Mouse (Mus musculus) liver, adult 2 months (tissue): ENCODE data around the gene Cenpu. TPM values are rescaled to one million over a fixed set of nuclear protein-coding genes. Genes with fewer than 3 reads are reported as not detected.
A peak's percentile ranks its signal among the peaks of the same experiment; 100 is the strongest.

ENCODE experiments used
- DNase-seq: peaks from one replicate; pipeline ENCODE4 v3.0.0-alpha.2; 2011; ENCODE audit warnings: low read depth, low spot score; ENCODE audit errors: extremely low read depth
- H3K27ac ChIP-seq: fragments of 200-500 bp; replicated peaks from 2 replicates; pipeline ENCODE4 v1.5.1; 2012; ENCODE audit warnings: low read depth, mild to moderate bottlenecking, control low read depth, inconsistent platforms, low read length; ENCODE audit not compliant: insufficient read depth
- H3K27me3 ChIP-seq: fragments of 200-500 bp; 2 replicates; pipeline ENCODE4 v1.6.1; 2012; ENCODE audit warnings: mild to moderate bottlenecking, moderate library complexity, low read length, inconsistent platforms; ENCODE audit not compliant: control insufficient read depth, insufficient read depth
- H3K36me3 ChIP-seq: fragments of 200-500 bp; 2 replicates; pipeline ENCODE4 v1.6.1; 2012; ENCODE audit warnings: low read length, inconsistent platforms; ENCODE audit not compliant: control insufficient read depth, insufficient read depth
- H3K4me1 ChIP-seq: fragments of 200-500 bp; 2 replicates; pipeline ENCODE4 v1.6.1; 2011; ENCODE audit warnings: low read length; ENCODE audit not compliant: control insufficient read depth, insufficient read depth
- H3K4me3 ChIP-seq: fragments of 200-500 bp; 2 replicates; pipeline ENCODE4 v1.5.1; 2011; ENCODE audit warnings: low read depth, mild to moderate bottlenecking, control low read depth, low read length, moderate library complexity; ENCODE audit not compliant: insufficient read depth
- H3K79me2 ChIP-seq: fragments of 200-500 bp; 2 replicates; pipeline ENCODE4 v1.6.1; 2012; ENCODE audit warnings: inconsistent platforms, mild to moderate bottlenecking, low read length, moderate library complexity; ENCODE audit not compliant: control insufficient read depth, insufficient read depth
- H3K9ac ChIP-seq: fragments of 200-500 bp; 2 replicates; pipeline ENCODE4 v1.6.1; 2012; ENCODE audit warnings: low read depth, mild to moderate bottlenecking, control low read depth, inconsistent platforms, low read length
- CTCF ChIP-seq: fragments of 200-500 bp; IDR thresholded peaks from 2 replicates; pipeline ENCODE4 v1.5.1; 2011; ENCODE audit warnings: low read depth, low read length, control low read depth
- POLR2A ChIP-seq: fragments of 200-500 bp; IDR thresholded peaks from 2 replicates; pipeline ENCODE4 v1.6.1; 2011; ENCODE audit warnings: low read length, control low read depth; ENCODE audit not compliant: insufficient read depth; ENCODE audit errors: extremely low read depth
- WGBS: fragments of 180-500 bp; shearing (Covaris S2); methylation state at CpG from one replicate; pipeline ENCODE4 v1.1.7; 2018; 5-methylcytosine and 5-hydroxymethylcytosine counted together
- polyA plus RNA-seq: library from polyadenylated mRNA; depleted of rRNA; stranded (reverse); fragments of >200 nt; gene quantifications from 2 replicates; pipeline ENCODE4 v1.2.3, GENCODE M21; 2012
- total RNA-seq: library from RNA; depleted of rRNA; stranded (reverse); fragments of >200 nt; gene quantifications from 2 replicates; pipeline ENCODE4 v1.2.3, GENCODE M21; 2014

The Cenpu gene
- total and polyA plus RNA-seq, 2 experiments: 0.44 to 0.65 TPM

DNA sequence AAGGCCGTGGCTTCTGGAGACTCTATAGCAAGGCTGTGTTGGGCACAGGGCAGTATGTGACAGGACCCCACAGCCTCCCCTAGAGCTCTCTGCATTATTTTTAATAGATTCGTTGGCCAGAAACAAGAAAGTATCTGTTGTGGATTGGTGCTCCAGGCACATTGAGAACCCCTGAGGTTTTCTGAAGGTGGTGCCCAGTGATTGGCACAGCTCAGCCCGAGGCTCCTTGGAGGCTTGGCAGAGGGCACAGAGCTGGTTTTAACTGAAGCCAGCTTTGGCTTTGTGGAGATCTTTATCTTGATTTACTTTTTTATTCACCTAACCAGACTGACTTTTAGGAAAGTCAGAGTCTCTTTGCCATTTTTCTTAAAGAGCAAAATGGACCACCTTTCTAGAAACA, 42.4 kb upstream of the Cenpu start:
- Histone ChIP-seq H3K79me2 (no peaks in the 10 kb centered on the region; the same call in 1 of the 2 replicates), H3K4me3 (no peak overlapping the region), H3K36me3 (peaks cover 93% of the 10 kb centered on the region), H3K4me1 (peaks cover 15% of the 10 kb centered on the region), H3K27me3 (no peaks in the 10 kb centered on the region), H3K9ac (no peak overlapping the region), H3K27ac (no peak overlapping the region)
- TF ChIP-seq POLR2A (no peak), CTCF (no peak)
- no peak for DNase-seq
- 69% methylated on average over 3 of the region's 3 CpGs for WGBS

- TF ChIP-seq CTCF: no peak
- TF ChIP-seq POLR2A: no peak
- Histone ChIP-seq H3K4me3 (no peak overlapping the region), H3K36me3 (peaks cover 90% of the 10 kb centered on the region), H3K79me2 (no peaks in the 10 kb centered on the region), H3K27me3 (no peaks in the 10 kb centered on the region), H3K9ac (no peak overlapping the region), H3K27ac (no peak overlapping the region), H3K4me1 (peaks cover 17% of the 10 kb centered on the region)
- no peak for DNase-seq
- 81% methylated on average over 9 of the region's 9 CpGs for WGBS
Observed at GRCm38 (mm10) chr8:46511336-46511735, 40.5 kb upstream of the Cenpu start.

GRCm38 (mm10) chr8:46512538-46512937, 39.3 kb upstream of the Cenpu start:
- TF ChIP-seq CTCF (no peak), POLR2A (no peak)
- no peak overlapping the region for H3K9ac ChIP-seq
- H3K4me1 ChIP-seq: peaks cover 17% of the 10 kb centered on the region
- H3K4me3 ChIP-seq: no peak overlapping the region
- WGBS: 49% methylated on average over 8 of the region's 8 CpGs
- H3K36me3 ChIP-seq: peaks cover 90% of the 10 kb centered on the region
- no peak overlapping the region for H3K27ac ChIP-seq
- no peaks in the 10 kb centered on the region for H3K79me2 ChIP-seq
- no peaks in the 10 kb centered on the region for H3K27me3 ChIP-seq
- DNase-seq: no peak

GRCm38 (mm10) chr8:46514027-46514426, 37.8 kb upstream of the Cenpu start:
- DNase-seq: peak; percentile 93
- H3K4me3 ChIP-seq: no peak overlapping the region
- no peaks in the 10 kb centered on the region for H3K27me3 ChIP-seq
- H3K4me1 ChIP-seq: peaks cover 17% of the 10 kb centered on the region
- H3K36me3 ChIP-seq: peaks cover 89% of the 10 kb centered on the region
- H3K27ac ChIP-seq: peak overlapping the region; percentile 49
- WGBS: 31% methylated on average over 1 of the region's 1 CpGs
- TF ChIP-seq CTCF (no peak), POLR2A (no peak)
- no peak overlapping the region for H3K9ac ChIP-seq
- no peaks in the 10 kb centered on the region for H3K79me2 ChIP-seq

DNA sequence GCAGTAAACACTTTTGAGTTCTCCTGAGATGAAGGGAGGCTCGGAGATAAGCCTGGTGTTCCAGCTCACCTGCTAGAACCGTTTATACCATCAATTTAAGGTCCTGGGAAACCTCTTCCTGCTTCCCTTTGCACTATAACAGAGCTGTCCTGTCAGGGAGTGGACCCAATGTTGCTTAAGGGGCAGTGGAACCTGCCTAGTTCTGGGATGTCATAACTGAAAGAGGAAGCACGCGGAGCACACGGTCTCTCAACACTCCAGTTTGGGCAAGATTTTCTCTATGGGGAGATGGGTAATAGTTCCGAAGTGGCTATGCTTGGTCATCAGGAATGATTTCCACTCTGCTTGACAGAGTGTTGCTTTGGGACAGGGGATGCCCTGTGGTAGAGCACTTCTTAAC, 31.2 kb upstream of the Cenpu start:
- H3K9ac ChIP-seq: no peak overlapping the region
- no peaks in the 10 kb centered on the region for H3K79me2 ChIP-seq
- TF ChIP-seq CTCF: no peak
- TF ChIP-seq POLR2A: no peak
- no peak overlapping the region for H3K4me3 ChIP-seq
- peaks cover 95% of the 10 kb centered on the region for H3K36me3 ChIP-seq
- WGBS: 62% methylated on average over 6 of the region's 6 CpGs
- H3K4me1 ChIP-seq: peaks cover 14% of the 10 kb centered on the region; the same call in 1 of the 2 replicates
- no peak overlapping the region for H3K27ac ChIP-seq
- no peaks in the 10 kb centered on the region for H3K27me3 ChIP-seq
- DNase-seq: no peak

DNA sequence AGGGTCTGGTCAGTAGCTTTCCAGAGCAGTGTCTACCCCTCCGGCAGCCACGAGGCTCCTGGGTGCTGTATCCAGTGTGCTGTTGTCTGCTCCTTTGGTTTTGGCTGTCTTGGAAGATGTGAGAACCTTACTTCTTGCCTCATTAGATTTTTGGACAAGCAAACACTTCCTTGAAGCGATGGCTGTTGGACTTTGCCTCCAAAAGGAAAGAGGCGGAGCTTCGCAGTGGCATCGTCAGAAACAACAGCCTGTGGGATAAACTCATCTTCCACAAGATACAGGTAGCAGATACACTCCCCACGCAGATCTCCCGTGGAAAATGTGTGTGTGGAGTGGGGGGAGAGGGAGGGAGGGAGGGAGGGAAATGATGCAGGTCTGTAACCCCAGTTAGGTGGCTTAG, 25.7 kb upstream of the Cenpu start:
- no peak for DNase-seq
- WGBS: 67% methylated on average over 8 of the region's 8 CpGs
- H3K36me3 ChIP-seq: peaks cover 94% of the 10 kb centered on the region

More for the DNA sequence above, 25.7 kb upstream of the Cenpu start:
- no peak for TF ChIP-seq CTCF
- TF ChIP-seq POLR2A: no peak
- H3K27ac ChIP-seq: no peak overlapping the region
- no peak overlapping the region for H3K4me3 ChIP-seq
- no peaks in the 10 kb centered on the region for H3K27me3 ChIP-seq
- peaks cover 3% of the 10 kb centered on the region; the same call in 1 of the 2 replicates for H3K4me1 ChIP-seq
- no peaks in the 10 kb centered on the region for H3K79me2 ChIP-seq
- H3K9ac ChIP-seq: no peak overlapping the region
